Mouse (Mus musculus) bone marrow, adult 2 months (tissue): ENCODE results near the gene Gje1.

Experiments used
- CTCF ChIP-seq: fragments of 200-500 bp; IDR thresholded peaks from 2 replicates; pipeline ENCODE4 v1.5.1; 2011; ENCODE audit warnings: low read length, control low read depth; ENCODE audit not compliant: control insufficient read depth, insufficient read depth
- POLR2A ChIP-seq: fragments of 200-500 bp; IDR thresholded peaks from 2 replicates; pipeline ENCODE4 v1.6.1; 2011; ENCODE audit warnings: low read depth, mild to moderate bottlenecking, control low read depth, low read length, borderline replicate concordance; ENCODE audit not compliant: control insufficient read depth

- TF ChIP-seq CTCF (no peak), POLR2A (no peak)
These were observed 51.9 kb downstream of the Gje1 start for GRCm38 (mm10) chr10:14666147-14666546.
